ENCODE assay signal across 25 mouse cellular contexts in genomic region chr6:88259621-88260020, GRCm38 (mm10). TPM values are rescaled to one million over a fixed set of nuclear protein-coding genes. Genes with fewer than 3 reads are reported as not detected.
DNase-seq lines count a peak whose midpoint lies in the region; ATAC-seq and TF ChIP-seq lines count a peak whose summit lies in the region.
"Had no signal": no experiment of that assay in that cellular context is flagged by ENCODE, and none has a peak within 500 bp of the region (broad histone marks: within the 10 kb centered on the region; RNA-seq: fewer than 3 reads in every experiment).

No protein-coding gene starts in this region.

- H3K4me3 ChIP-seq in lung, postnatal 0 days (ENCODE audit: low read depth, low read length): no peak overlapping the region
- H3K4me3 ChIP-seq: heart, adult 2 months; heart, embryonic 12.5 days; hindbrain, embryonic 15.5 days had no signal

- no peak for DNase-seq in cerebellum, postnatal 4 days (ENCODE audit: low spot score in 2 of 2)
- DNase-seq in cerebellum, adult 11-12 months: peak; percentile 60
- peak; percentile 63 for DNase-seq in cerebellum, adult 9-10 months
- peak; percentile 63 to 78 for DNase-seq in cerebellum, postnatal 25 days
- DNase-seq in lung, postnatal 0 days (ENCODE audit: low spot score): no peak
- DNase-seq in spleen, adult 12 weeks (ENCODE audit: low spot score): no peak
- DNase-seq in heart, adult 8-10 months (ENCODE audit: low spot score): no peak
- DNase-seq: adrenal gland, postnatal 10 days; B cell, adult 2 months; gastrocnemius, postnatal 14 days; heart, adult 2 months; kidney, adult 8-10 months had no signal

- no peaks in the 10 kb centered on the region for H3K4me1 ChIP-seq in lung, postnatal 0 days (ENCODE audit: insufficient read depth, low read depth, low read length)

- no peak overlapping the region for H3K9ac ChIP-seq in lung, postnatal 0 days (replicated peaks; ENCODE audit: low read depth)
- H3K9ac ChIP-seq: heart, embryonic 12.5 days; hindbrain, embryonic 15.5 days had no signal

- H3K36me3 ChIP-seq in lung, postnatal 0 days (ENCODE audit: insufficient read depth, low read length): no peaks in the 10 kb centered on the region; the same call in 1 of the 2 replicates
- H3K36me3 ChIP-seq: heart, embryonic 12.5 days; hindbrain, embryonic 15.5 days had no signal

- no peak overlapping the region for H3K4me2 ChIP-seq in lung, postnatal 0 days (replicated peaks; ENCODE audit: low read depth, low read length)
- H3K4me2 ChIP-seq: heart, embryonic 12.5 days; hindbrain, embryonic 15.5 days had no signal

- ATAC-seq in cerebellum, adult (ENCODE audit: insufficient number of reproducible peaks, low FRiP score, low TSS enrichment): peak; percentile 47
- no peak for ATAC-seq in lung, postnatal 0 days
- ATAC-seq: CD4-positive, CD25-positive, alpha-beta regulatory T cell, adult 4 months; forebrain, embryonic 14.5 days; inflammation-experienced regulatory T-cells, adult 6 months; intestine, postnatal 0 days had no signal

- TF ChIP-seq CTCF in lung, postnatal 0 days (IDR thresholded peaks at IDR 0.05): no peak

- no peaks in the 10 kb centered on the region for H3K9me3 ChIP-seq in lung, postnatal 0 days (ENCODE audit: low read length)
- H3K9me3 ChIP-seq: G1E; heart, embryonic 12.5 days; hindbrain, embryonic 15.5 days had no signal

- no peak for TF ChIP-seq EP300 in lung, postnatal 0 days (IDR thresholded peaks at IDR 0.05)

- no peaks in the 10 kb centered on the region for H3K27me3 ChIP-seq in lung, postnatal 0 days (replicated peaks; ENCODE audit: insufficient read depth, low read length)
- H3K27me3 ChIP-seq: hindbrain, embryonic 15.5 days had no signal

- WGBS in lung, postnatal 0 days: 89% methylated on average over 3 of the region's 3 CpGs

- no peak overlapping the region for H3K27ac ChIP-seq in lung, postnatal 0 days (ENCODE audit: low read length)
- H3K27ac ChIP-seq: heart, adult 2 months; hindbrain, embryonic 15.5 days had no signal

RNA-seq across cellular contexts. Expression of gene Dnajb8, which starts 37.6 kb away (rescaled TPM):
- polyA plus RNA-seq in lung, postnatal 0 days (2015; fragmentation: Nextera tagmentation; extraction: Ambion mirVana): not detected in 2 replicates
- total RNA-seq in heart, adult 8-10 months (2022): not detected
- total RNA-seq: adrenal gland, postnatal 10 days; adrenal gland, postnatal 4 days; gastrocnemius, postnatal 14 days; heart, adult 2 months; heart, postnatal 25 days had no signal
- polyA plus RNA-seq: CD4-positive, CD25-positive, alpha-beta regulatory T cell, adult 4 months; embryonic facial prominence, embryonic 14.5 days; forebrain, embryonic 14.5 days; G1E; heart, embryonic 12.5 days; heart, embryonic 16.5 days; hindbrain, embryonic 11.5 days; hindbrain, embryonic 15.5 days; inflammation-experienced regulatory T-cells, adult 6 months; intestine, postnatal 0 days had no signal

Comparison
In these comparisons a context has a peak if more than half of its experiments do, and no peak if none do; other contexts are left out.
1. DNase-seq: peak in cerebellum, adult 11-12 months (single experiment), cerebellum, adult 9-10 months (single experiment) and cerebellum, postnatal 25 days (2 of 2); none in cerebellum, postnatal 4 days (0 of 2), lung, postnatal 0 days (single experiment), spleen, adult 12 weeks (single experiment) and heart, adult 8-10 months (single experiment).